13 mouse cellular contexts compared by ENCODE assay signal in the genomic region with DNA sequence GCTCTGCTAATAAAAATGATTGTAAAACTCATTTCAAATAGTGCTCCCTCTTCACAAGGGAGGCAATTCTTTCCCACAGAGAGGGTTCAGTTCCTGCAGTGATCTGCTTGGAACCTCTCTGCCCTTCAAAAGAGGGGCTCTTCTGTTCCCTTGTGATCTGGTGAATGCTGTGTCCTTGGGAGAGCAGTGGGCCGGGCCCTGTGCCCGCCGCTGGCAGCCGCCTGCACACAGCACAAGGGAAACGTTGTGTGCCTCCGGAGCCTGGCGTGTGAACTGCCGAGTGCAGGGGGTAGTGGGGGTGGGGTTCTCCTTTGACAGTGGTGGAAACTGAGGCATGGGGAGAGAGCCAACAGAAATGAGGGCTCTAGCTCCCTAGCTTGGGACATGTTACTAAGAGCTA. TPM values are rescaled to one million over a fixed set of nuclear protein-coding genes. Genes with fewer than 3 reads are reported as not detected.
DNase-seq lines count a peak whose midpoint lies in the region; ATAC-seq and TF ChIP-seq lines count a peak whose summit lies in the region.
"Had no signal": no experiment of that assay in that cellular context is flagged by ENCODE, and none has a peak within 500 bp of the region (broad histone marks: within the 10 kb centered on the region; RNA-seq: fewer than 3 reads in every experiment).

No protein-coding gene starts in this region.

- WGBS in hindbrain, embryonic 15.5 days, result 42% methylated on average over 8 of the region's 8 CpGs
- 61% methylated on average over 8 of the region's 8 CpGs for WGBS in hindbrain, embryonic 12.5 days

- no peak for TF ChIP-seq CTCF in cortical plate, adult 2 months (IDR thresholded peaks at IDR 0.05; ENCODE audit: extremely low read depth, insufficient read depth, low read length)

- peak; percentile 23; the same call in 1 of the 2 replicates for ATAC-seq in hindbrain, embryonic 15.5 days (ENCODE audit: low FRiP score, low read depth)
- no peak for ATAC-seq in hindbrain, embryonic 12.5 days (ENCODE audit: low FRiP score)
- no peak for ATAC-seq in erythroid progenitor cell, adult 5-6 weeks (replicated peaks; ENCODE audit: low FRiP score, poor library complexity, severe bottlenecking)

- no peak overlapping the region for H3K4me2 ChIP-seq in hindbrain, embryonic 15.5 days
- no peak overlapping the region for H3K4me2 ChIP-seq in hindbrain, embryonic 12.5 days (replicated peaks)
- H3K4me2 ChIP-seq: limb, embryonic 13.5 days had no signal

- no peaks in the 10 kb centered on the region for H3K27me3 ChIP-seq in hindbrain, embryonic 15.5 days
- H3K27me3 ChIP-seq in hindbrain, embryonic 12.5 days, result no peaks in the 10 kb centered on the region; the same call in 1 of the 2 replicates
- H3K27me3 ChIP-seq: limb, embryonic 13.5 days had no signal

- no peak for TF ChIP-seq POLR2A in cortical plate, adult 2 months (IDR thresholded peaks at IDR 0.05; ENCODE audit: extremely low read depth, insufficient read depth, low read length)

- H3K9me3 ChIP-seq in hindbrain, embryonic 15.5 days, result no peaks in the 10 kb centered on the region
- no peaks in the 10 kb centered on the region for H3K9me3 ChIP-seq in hindbrain, embryonic 12.5 days (replicated peaks)
- H3K9me3 ChIP-seq: G1E; limb, embryonic 13.5 days had no signal

- H3K27ac ChIP-seq in hindbrain, embryonic 15.5 days (replicated peaks), result peak overlapping the region; percentile 72
- H3K27ac ChIP-seq in hindbrain, embryonic 12.5 days, result no peak overlapping the region
- peak overlapping the region; percentile 73 for H3K27ac ChIP-seq in cortical plate, adult 2 months (ENCODE audit: insufficient read depth, low read length)
- H3K27ac ChIP-seq: limb, embryonic 13.5 days had no signal

- H3K36me3 ChIP-seq in hindbrain, embryonic 15.5 days, result no peaks in the 10 kb centered on the region
- H3K36me3 ChIP-seq in hindbrain, embryonic 12.5 days, result no peaks in the 10 kb centered on the region
- H3K36me3 ChIP-seq: G1E; limb, embryonic 13.5 days had no signal

- H3K9ac ChIP-seq in hindbrain, embryonic 15.5 days, result no peak overlapping the region
- H3K9ac ChIP-seq in hindbrain, embryonic 12.5 days, result no peak overlapping the region
- H3K9ac ChIP-seq: limb, embryonic 13.5 days had no signal

- H3K4me1 ChIP-seq in hindbrain, embryonic 15.5 days (replicated peaks), result peaks cover 29% of the 10 kb centered on the region
- peaks cover 29% of the 10 kb centered on the region for H3K4me1 ChIP-seq in hindbrain, embryonic 12.5 days
- H3K4me1 ChIP-seq in cortical plate, adult 2 months (ENCODE audit: control insufficient read depth, insufficient read depth, low read length), result peaks cover 8% of the 10 kb centered on the region

- DNase-seq in adrenal gland, adult (ENCODE audit: inconsistent age in 2 of 2, low spot score in 1 of 2), result peak; percentile 62 to 75
- DNase-seq in adrenal gland, postnatal 4 days (ENCODE audit: low spot score in 2 of 2), result no peak
- peak; percentile 58 to 67 for DNase-seq in left cerebral cortex, postnatal 14 days (ENCODE audit: low spot score in 2 of 2)
- no peak for DNase-seq in thymus, postnatal 4 days
- DNase-seq: gastrocnemius, postnatal 10 days; kidney, adult 8-10 months; lung, postnatal 36 days had no signal

- intact Hi-C loops in left cerebral cortex, postnatal 14 days (cut with DNase I), result loop anchor here (5.0 kb wide), 1 partner anchor 83 kb away; no protein-coding TSS in a partner anchor

- H3K4me3 ChIP-seq in hindbrain, embryonic 15.5 days, result no peak overlapping the region
- H3K4me3 ChIP-seq in hindbrain, embryonic 12.5 days, result no peak overlapping the region
- H3K4me3 ChIP-seq in cortical plate, adult 2 months (ENCODE audit: insufficient read depth, low read length), result no peak overlapping the region
- H3K4me3 ChIP-seq: limb, embryonic 13.5 days had no signal

RNA-seq across cellular contexts. Expression of a gene that starts 54.4 kb away (rescaled TPM):
- total RNA-seq in adrenal gland, postnatal 4 days (2021), result 100 to 1,000 TPM in 1 of 2 experiments, 10 to 100 TPM in 1; 98.5 to 108 TPM
- 17.7 and 19.6 TPM in 2 replicates for polyA plus RNA-seq in hindbrain, embryonic 15.5 days (2015; fragmentation: Nextera tagmentation; extraction: Ambion mirVana)
- 47.7 and 54.1 TPM in 2 replicates for polyA plus RNA-seq in hindbrain, embryonic 12.5 days (2016; fragmentation: Nextera tagmentation; extraction: Ambion mirVana)
- polyA plus RNA-seq in cortical plate, adult 2 months (2012; rRNA removed), result 346 and 369 TPM in 2 replicates
- 100 to 1,000 TPM; 133 to 136 TPM for total RNA-seq in left cerebral cortex, postnatal 14 days (2021)
- total RNA-seq in erythroid progenitor cell, adult 5-6 weeks (2015; ENCODE audit: low replicate concordance), result 46.5 and 48.6 TPM in 2 replicates
- total RNA-seq in erythroid progenitor cell, adult 5-6 weeks (2017; ENCODE audit: low replicate concordance), result 31.8 and 44.7 TPM in 2 replicates

RNA-seq across cellular contexts. Expression of a gene that starts 58.4 kb away (rescaled TPM):
- total RNA-seq in adrenal gland, postnatal 4 days (2021), result 10 to 100 TPM; 37.2 to 41.6 TPM
- 47.8 and 51.3 TPM in 2 replicates for polyA plus RNA-seq in hindbrain, embryonic 15.5 days (2015; fragmentation: Nextera tagmentation; extraction: Ambion mirVana)
- 35.9 and 41.0 TPM in 2 replicates for polyA plus RNA-seq in hindbrain, embryonic 12.5 days (2016; fragmentation: Nextera tagmentation; extraction: Ambion mirVana)
- polyA plus RNA-seq in cortical plate, adult 2 months (2012; rRNA removed), result 35.8 and 38.8 TPM in 2 replicates
- 100 to 1,000 TPM; 146 to 161 TPM for total RNA-seq in left cerebral cortex, postnatal 14 days (2021)
- total RNA-seq in erythroid progenitor cell, adult 5-6 weeks (2015; ENCODE audit: low replicate concordance), result 4.3 and 11.7 TPM in 2 replicates
- 1.1 and 2.6 TPM in 2 replicates for total RNA-seq in erythroid progenitor cell, adult 5-6 weeks (2017; ENCODE audit: low replicate concordance)
- polyA plus RNA-seq: G1E had no signal

Comparison
In these comparisons a context has a peak if more than half of its experiments do, and no peak if none do; other contexts are left out.
1. DNase-seq: peak in adrenal gland, adult (2 of 2) and left cerebral cortex, postnatal 14 days (2 of 2); none in adrenal gland, postnatal 4 days (0 of 2) and thymus, postnatal 4 days (single experiment).